Mouse (Mus musculus) ES-Bruce4 (cell line): ENCODE measurements around the gene Trpc1.

ENCODE experiments used
- CTCF ChIP-seq: IDR thresholded peaks from one replicate; pipeline ENCODE4 v1.8.1; 2011; ENCODE audit warnings: low read depth, low read length
- EP300 ChIP-seq: IDR thresholded peaks from 2 replicates; pipeline ENCODE4 v1.6.1; 2011; ENCODE audit warnings: low read depth, low read length; ENCODE audit not compliant: insufficient read depth
- POLR2A ChIP-seq: IDR thresholded peaks from one replicate; pipeline ENCODE4 v1.8.1; 2011; ENCODE audit warnings: low read length; ENCODE audit not compliant: insufficient read depth

GRCm38 (mm10) chr9:95695023-95695422 is 55.2 kb downstream of the Trpc1 start:
- no peak for TF ChIP-seq EP300
- TF ChIP-seq POLR2A, result no peak
- TF ChIP-seq CTCF, result no peak
